Mouse (Mus musculus) heart, embryonic 16.5 days (tissue): ENCODE data around the gene Scaf4. TPM values are rescaled to one million over a fixed set of nuclear protein-coding genes. Genes with fewer than 3 reads are reported as not detected.
"Not testable (repeated sequence)": the region's sequence is repeated elsewhere in the genome, so short reads cannot be mapped to it uniquely, and the experiment has no call there.

Experiments used
- ATAC-seq: fragments of 200-750 bp; cut with Nextera tagmentation; replicated peaks from 2 replicates; pipeline ENCODE4 v1.8.0; 2017; ENCODE audit warnings: moderate number of reproducible peaks; ENCODE audit not compliant: insufficient read depth, low FRiP score; ENCODE audit errors: extremely low read depth
- H3K27ac ChIP-seq: fragments of 300-500 bp; sonication (generic); 2 replicates; pipeline ENCODE4 v1.5.1; 2014; ENCODE audit warnings: mild to moderate bottlenecking, low read length, control low read depth, moderate library complexity
- H3K27me3 ChIP-seq: fragments of 300-500 bp; sonication (generic); 2 replicates; pipeline ENCODE4 v1.6.1; 2014; ENCODE audit warnings: low read length, mixed read lengths; ENCODE audit not compliant: control insufficient read depth, insufficient read depth
- H3K36me3 ChIP-seq: fragments of 300-500 bp; sonication (generic); 2 replicates; pipeline ENCODE4 v1.6.1; 2014; ENCODE audit not compliant: control insufficient read depth, insufficient read depth
- H3K4me1 ChIP-seq: fragments of 300-500 bp; sonication (generic); 2 replicates; pipeline ENCODE4 v1.6.1; 2014; ENCODE audit warnings: low read length, mixed read lengths; ENCODE audit not compliant: control insufficient read depth, insufficient read depth
- H3K4me2 ChIP-seq: fragments of 300-500 bp; sonication (generic); 2 replicates; pipeline ENCODE4 v1.6.1; 2014; ENCODE audit warnings: low read depth, mild to moderate bottlenecking, control low read depth, low read length
- H3K4me3 ChIP-seq: fragments of 300-500 bp; sonication (generic); 2 replicates; pipeline ENCODE4 v1.5.1; 2014; ENCODE audit warnings: mild to moderate bottlenecking, control low read depth, low read length
- H3K9ac ChIP-seq: fragments of 300-500 bp; sonication (generic); 2 replicates; pipeline ENCODE4 v1.6.1; 2014; ENCODE audit warnings: low read length, control low read depth
- H3K9me3 ChIP-seq: fragments of 300-500 bp; sonication (generic); replicated peaks from 2 replicates; pipeline ENCODE4 v1.6.1; 2016; ENCODE audit warnings: low read length; ENCODE audit not compliant: control insufficient read depth
- WGBS: fragments of 180-500 bp; shearing (Covaris S2); extraction: QIAGEN DNeasy Blood & Tissue Kit; methylation state at CpG from one replicate; pipeline ENCODE4 v1.1.7; 2014; 5-methylcytosine and 5-hydroxymethylcytosine counted together
- polyA plus RNA-seq: library from polyadenylated mRNA; unstranded; fragments of >200 nt; fragmentation: Nextera tagmentation; extraction: Ambion mirVana; gene quantifications from 2 replicates; pipeline ENCODE4 v1.2.1, GENCODE M21; 2015

Gene Scaf4
- polyA plus RNA-seq, 1 experiment from 2014 or later, result 17.0 TPM

GRCm38 (mm10) chr16:90217356-90217755 lies 66.9 kb downstream of the Scaf4 start:
- no peaks in the 10 kb centered on the region for H3K36me3 ChIP-seq
- 47% methylated on average over 3 of the region's 3 CpGs for WGBS
- H3K4me2 ChIP-seq, result no peak overlapping the region
- no peaks in the 10 kb centered on the region for H3K9me3 ChIP-seq
- H3K4me1 ChIP-seq, result peaks cover 11% of the 10 kb centered on the region
- H3K27ac ChIP-seq, result no peak overlapping the region
- H3K27me3 ChIP-seq, result no peaks in the 10 kb centered on the region
- no peak for ATAC-seq
- no peak overlapping the region for H3K4me3 ChIP-seq
- no peak overlapping the region for H3K9ac ChIP-seq

DNA sequence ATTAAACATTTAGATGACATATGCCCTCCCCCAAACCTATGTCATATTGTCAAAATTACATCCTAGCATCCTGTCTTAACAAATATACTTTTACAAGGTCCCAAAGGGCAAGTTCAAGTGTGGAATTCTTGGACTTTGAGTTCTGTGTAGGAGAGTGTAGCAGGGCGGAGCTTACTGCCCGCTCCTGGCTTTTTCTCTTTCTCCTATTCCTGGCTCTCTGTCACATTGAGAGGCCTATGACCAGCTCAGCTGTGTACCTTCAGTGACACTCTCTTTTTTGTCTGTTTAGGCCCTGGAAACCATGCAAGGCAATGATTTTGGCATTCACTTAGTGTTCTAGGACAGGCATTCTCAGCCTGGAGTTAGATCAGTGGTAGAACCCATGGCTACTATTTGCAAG lies 67.9 kb downstream of the Scaf4 start:
- H3K4me1 ChIP-seq, result 0 out of 2 replicates have a peak, but pooled peaks cover 3% of the 10 kb centered on the region
- H3K36me3 ChIP-seq, result no peaks in the 10 kb centered on the region
- no peaks in the 10 kb centered on the region for H3K27me3 ChIP-seq
- H3K27ac ChIP-seq, result no peak overlapping the region
- ATAC-seq, result no peak
- WGBS, result 79% methylated on average over 2 of the region's 2 CpGs
- no peak overlapping the region for H3K4me2 ChIP-seq
- no peak overlapping the region for H3K4me3 ChIP-seq
- no peaks in the 10 kb centered on the region for H3K9me3 ChIP-seq
- no peak overlapping the region; the same call in 1 of the 2 replicates for H3K9ac ChIP-seq

DNA sequence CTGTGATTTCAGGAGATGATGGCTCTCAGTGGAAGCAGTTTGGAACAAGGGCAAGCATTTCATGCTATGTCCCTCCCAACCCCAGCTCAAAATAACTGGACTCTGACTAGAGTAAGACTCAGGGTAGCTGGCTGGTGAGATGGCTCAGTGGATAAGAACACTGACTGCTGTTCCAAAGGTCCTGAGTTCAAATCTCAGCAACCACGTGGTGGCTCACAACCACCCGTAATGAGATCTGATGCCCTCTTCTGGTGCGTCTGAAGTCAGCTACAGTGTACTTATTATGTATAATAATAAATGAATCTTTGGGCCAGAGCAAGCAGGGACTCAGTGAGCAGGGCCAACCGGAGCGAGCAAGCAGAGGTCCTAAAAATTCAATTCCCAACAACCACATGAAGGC lies 68.4 kb downstream of the Scaf4 start:
- ATAC-seq, H3K4me3 ChIP-seq, H3K27me3 ChIP-seq, H3K9me3 ChIP-seq, H3K36me3 ChIP-seq, H3K9ac ChIP-seq, H3K4me1 ChIP-seq, H3K4me2 ChIP-seq, H3K27ac ChIP-seq: not testable (repeated sequence)
- WGBS, result 88% methylated on average over 5 of the region's 5 CpGs

DNA sequence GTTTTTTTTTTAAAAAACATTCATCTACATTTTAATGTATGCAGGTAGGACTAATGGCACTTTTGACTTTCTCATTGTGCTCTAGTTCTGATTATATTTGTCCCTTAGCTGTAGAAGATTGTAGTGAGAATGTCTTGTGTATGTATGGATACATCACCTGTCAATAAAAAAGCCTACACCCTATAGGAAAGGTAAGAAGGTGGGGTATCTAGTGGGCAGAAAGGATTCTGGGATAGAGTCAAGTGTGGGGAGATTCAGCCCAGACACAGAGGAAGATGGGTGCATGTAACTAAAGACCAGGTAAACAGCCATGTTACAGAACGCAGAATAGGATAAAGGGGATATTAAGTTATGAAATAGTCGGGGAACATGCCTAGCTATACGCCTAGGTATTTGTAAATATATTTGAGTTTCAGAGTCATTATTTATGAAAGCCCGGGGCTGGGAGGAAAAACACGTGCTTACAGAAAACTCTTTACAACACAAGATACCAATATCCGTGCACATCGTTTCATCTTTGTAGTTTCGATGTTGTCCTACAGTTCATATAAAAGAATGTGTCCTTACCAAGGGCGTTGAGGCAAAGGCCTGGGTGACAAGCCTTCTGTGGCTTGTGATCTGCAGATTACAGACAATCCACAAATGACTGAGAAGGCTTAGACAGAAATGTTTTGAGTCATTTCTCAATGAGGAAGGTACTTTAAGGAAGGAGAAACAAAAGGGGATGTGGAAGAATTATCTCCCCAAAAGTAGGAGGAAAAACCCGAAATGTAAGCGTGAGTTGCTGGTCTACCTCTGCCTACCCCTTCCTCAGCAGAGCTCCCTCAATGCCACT lies 69.4 kb downstream of the Scaf4 start:
- no peak overlapping the region for H3K4me2 ChIP-seq
- 0 out of 2 replicates have a peak, but pooled peaks cover 3% of the 10 kb centered on the region for H3K4me1 ChIP-seq
- no peak overlapping the region for H3K9ac ChIP-seq
- no peak overlapping the region for H3K27ac ChIP-seq
- H3K27me3 ChIP-seq, result no peaks in the 10 kb centered on the region
- no peaks in the 10 kb centered on the region for H3K36me3 ChIP-seq
- no peak overlapping the region for H3K4me3 ChIP-seq
- WGBS, result 88% methylated on average over 11 of the region's 11 CpGs
- ATAC-seq, result no peak
- no peaks in the 10 kb centered on the region for H3K9me3 ChIP-seq

GRCm38 (mm10) chr16:90213477-90214339 lies 70.6 kb downstream of the Scaf4 start:
- Histone ChIP-seq H3K9me3 (no peaks in the 10 kb centered on the region), H3K4me1 (0 out of 2 replicates have a peak, but pooled peaks cover 3% of the 10 kb centered on the region), H3K27ac (no peak overlapping the region), H3K4me3 (no peak overlapping the region), H3K36me3 (no peaks in the 10 kb centered on the region), H3K4me2 (no peak overlapping the region), H3K9ac (no peak overlapping the region), H3K27me3 (no peaks in the 10 kb centered on the region)
- ATAC-seq, result no peak
- 69% methylated on average over 12 of the region's 12 CpGs for WGBS

DNA sequence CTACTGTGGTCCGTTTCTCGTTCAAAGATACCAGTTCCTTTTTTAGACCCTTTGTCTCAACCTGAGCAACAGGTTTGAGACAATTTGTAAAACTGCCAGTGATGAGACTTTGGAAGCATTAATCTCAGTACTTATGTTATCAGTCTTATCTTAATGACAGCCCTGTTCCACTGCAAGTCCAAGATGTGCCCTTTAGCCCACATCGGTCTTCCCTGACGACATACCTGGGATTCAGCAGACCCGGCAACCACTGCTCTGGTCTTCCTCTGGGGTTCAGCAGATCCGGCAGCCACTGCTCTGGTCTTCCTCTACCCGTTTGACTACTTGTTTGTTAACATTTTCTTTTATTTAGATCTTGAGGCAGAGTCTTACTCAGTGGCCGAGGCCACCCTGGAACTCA lies 72.5 kb downstream of the Scaf4 start:
- no peak overlapping the region for H3K4me2 ChIP-seq
- 0 out of 2 replicates have a peak, but pooled peaks cover 3% of the 10 kb centered on the region for H3K4me1 ChIP-seq
- no peaks in the 10 kb centered on the region for H3K9me3 ChIP-seq
- no peaks in the 10 kb centered on the region for H3K36me3 ChIP-seq
- H3K4me3 ChIP-seq, result no peak overlapping the region
- no peak overlapping the region for H3K9ac ChIP-seq
- WGBS, result 57% methylated on average over 8 of the region's 8 CpGs
- no peak overlapping the region for H3K27ac ChIP-seq
- ATAC-seq, result no peak
- H3K27me3 ChIP-seq, result no peaks in the 10 kb centered on the region

DNA sequence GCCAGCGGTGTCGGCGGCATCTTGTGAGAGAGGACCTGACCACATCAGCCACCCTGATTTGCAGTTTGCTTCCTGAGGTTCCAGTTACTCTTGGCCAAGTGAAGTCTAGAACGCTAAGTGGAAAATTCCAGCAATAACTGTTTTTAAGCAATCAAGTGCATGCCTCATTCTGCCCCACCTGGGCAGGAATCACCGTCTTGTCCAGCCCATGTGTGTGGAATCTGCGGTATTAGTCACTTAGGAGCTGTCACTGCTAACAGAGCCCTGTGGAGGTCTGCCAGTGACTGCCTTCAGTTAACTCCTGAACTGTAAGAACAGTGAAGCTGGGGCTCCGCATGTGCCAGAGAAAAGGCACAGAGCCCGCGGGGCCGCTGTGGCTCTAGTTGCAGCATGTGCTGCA lies 73.6 kb downstream of the Scaf4 start:
- H3K27ac ChIP-seq, result no peak overlapping the region
- no peaks in the 10 kb centered on the region for H3K36me3 ChIP-seq
- no peaks in the 10 kb centered on the region for H3K4me1 ChIP-seq
- no peak overlapping the region for H3K4me3 ChIP-seq
- WGBS, result 61% methylated on average over 10 of the region's 10 CpGs
- no peak overlapping the region for H3K9ac ChIP-seq
- H3K9me3 ChIP-seq, result no peaks in the 10 kb centered on the region
- ATAC-seq, result no peak
- H3K27me3 ChIP-seq, result no peaks in the 10 kb centered on the region
- H3K4me2 ChIP-seq, result no peak overlapping the region

- Histone ChIP-seq H3K4me2 (no peak overlapping the region), H3K4me3 (no peak overlapping the region), H3K27me3 (no peaks in the 10 kb centered on the region), H3K27ac (no peak overlapping the region), H3K36me3 (no peaks in the 10 kb centered on the region), H3K9me3 (no peaks in the 10 kb centered on the region), H3K4me1 (no peaks in the 10 kb centered on the region), H3K9ac (no peak overlapping the region)
- ATAC-seq, result no peak
- 68% methylated on average over 3 of the region's 3 CpGs for WGBS
These were observed 75.3 kb downstream of the Scaf4 start for GRCm38 (mm10) chr16:90208996-90209395.

- Histone ChIP-seq H3K27ac (no peak overlapping the region), H3K9ac (no peak overlapping the region), H3K4me2 (no peak overlapping the region), H3K36me3 (no peaks in the 10 kb centered on the region), H3K4me1 (peaks cover 7% of the 10 kb centered on the region; the same call in 1 of the 2 replicates), H3K27me3 (no peaks in the 10 kb centered on the region), H3K4me3 (no peak overlapping the region), H3K9me3 (no peaks in the 10 kb centered on the region)
- no peak for ATAC-seq
- WGBS, result 96% methylated on average over 2 of the region's 2 CpGs
These were observed 79.4 kb downstream of the Scaf4 start for GRCm38 (mm10) chr16:90204868-90205267.
